Mouse (Mus musculus): ENCODE results near the gene Gabrb2.
A peak's percentile ranks its signal among the peaks of the same experiment; 100 is the strongest.

The Gabrb2 gene

GRCm38 (mm10) chr11:42423231-42423630 lies 3.7 kb downstream of the Gabrb2 start:
- peaks cover 34% of the 10 kb centered on the region for H3K27me3 ChIP-seq (ENCODE audit: insufficient read depth, low read length)
- TF ChIP-seq CTCF (conservative IDR thresholded peaks at IDR 0.05; ENCODE audit: low read length), result peak; percentile 65
- TF ChIP-seq NANOG (IDR thresholded peaks at IDR 0.05; ENCODE audit: borderline replicate concordance, low read length), result no peak
- H3K4me1 ChIP-seq (replicated peaks; ENCODE audit: low read depth, low read length), result peaks cover 12% of the 10 kb centered on the region; the same call in 1 of the 2 replicates
- H3K9me3 ChIP-seq (ENCODE audit: low read length), result no peaks in the 10 kb centered on the region
- no peak overlapping the region for H3K4me3 ChIP-seq (replicated peaks; ENCODE audit: low read length)
- H3K36me3 ChIP-seq (ENCODE audit: insufficient read depth, low read length), result no peaks in the 10 kb centered on the region

- TF ChIP-seq CTCF (conservative IDR thresholded peaks at IDR 0.05; ENCODE audit: low read length) (no peak), NANOG (IDR thresholded peaks at IDR 0.05; ENCODE audit: borderline replicate concordance, low read length) (no peak), POU5F1 (IDR thresholded peaks at IDR 0.05; ENCODE audit: borderline replicate concordance, low read length) (no peak)
- Histone ChIP-seq H3K4me3 (replicated peaks; ENCODE audit: low read length) (no peak overlapping the region), H3K9me3 (ENCODE audit: low read length) (no peaks in the 10 kb centered on the region), H3K4me1 (replicated peaks; ENCODE audit: low read depth, low read length) (no peaks in the 10 kb centered on the region), H3K27me3 (ENCODE audit: insufficient read depth, low read length) (no peaks in the 10 kb centered on the region; the same call in 1 of the 2 replicates), H3K36me3 (ENCODE audit: insufficient read depth, low read length) (no peaks in the 10 kb centered on the region)
These were observed 11.9 kb downstream of the Gabrb2 start for GRCm38 (mm10) chr11:42431495-42431894.

- TF ChIP-seq NANOG (IDR thresholded peaks at IDR 0.05; ENCODE audit: borderline replicate concordance, low read length), result no peak
- no peak for TF ChIP-seq CTCF (conservative IDR thresholded peaks at IDR 0.05; ENCODE audit: low read length)
- no peak for TF ChIP-seq POU5F1 (IDR thresholded peaks at IDR 0.05; ENCODE audit: borderline replicate concordance, low read length)
- Histone ChIP-seq H3K4me3 (replicated peaks; ENCODE audit: low read length) (no peak overlapping the region), H3K9me3 (ENCODE audit: low read length) (no peaks in the 10 kb centered on the region)
These were observed 19.4 kb downstream of the Gabrb2 start for GRCm38 (mm10) chr11:42438978-42439377.

GRCm38 (mm10) chr11:42443641-42444040 lies 24.1 kb downstream of the Gabrb2 start:
- TF ChIP-seq POU5F1 (IDR thresholded peaks at IDR 0.05; ENCODE audit: borderline replicate concordance, low read length), result no peak
- no peak for TF ChIP-seq NANOG (IDR thresholded peaks at IDR 0.05; ENCODE audit: borderline replicate concordance, low read length)
- no peak for TF ChIP-seq CTCF (conservative IDR thresholded peaks at IDR 0.05; ENCODE audit: low read length)
- Histone ChIP-seq H3K27me3 (ENCODE audit: insufficient read depth, low read length) (no peaks in the 10 kb centered on the region), H3K9me3 (ENCODE audit: low read length) (no peaks in the 10 kb centered on the region), H3K4me1 (replicated peaks; ENCODE audit: low read depth, low read length) (no peaks in the 10 kb centered on the region), H3K4me3 (replicated peaks; ENCODE audit: low read length) (no peak overlapping the region), H3K36me3 (ENCODE audit: insufficient read depth, low read length) (no peaks in the 10 kb centered on the region)

More at GRCm38 (mm10) chr11:42438978-42439377, 19.4 kb downstream of the Gabrb2 start:
- no peaks in the 10 kb centered on the region for H3K4me1 ChIP-seq (replicated peaks; ENCODE audit: low read depth, low read length)
- H3K27me3 ChIP-seq (ENCODE audit: insufficient read depth, low read length), result no peaks in the 10 kb centered on the region
- no peaks in the 10 kb centered on the region for H3K36me3 ChIP-seq (ENCODE audit: insufficient read depth, low read length)

GRCm38 (mm10) chr11:42448929-42449328 lies 29.4 kb downstream of the Gabrb2 start:
- no peak for TF ChIP-seq POU5F1 (IDR thresholded peaks at IDR 0.05; ENCODE audit: borderline replicate concordance, low read length)
- no peak for TF ChIP-seq CTCF (conservative IDR thresholded peaks at IDR 0.05; ENCODE audit: low read length)

GRCm38 (mm10) chr11:42464136-42464535 lies 44.6 kb downstream of the Gabrb2 start:
- TF ChIP-seq NANOG (IDR thresholded peaks at IDR 0.05; ENCODE audit: borderline replicate concordance, low read length), result no peak
- TF ChIP-seq CTCF (conservative IDR thresholded peaks at IDR 0.05; ENCODE audit: low read length), result no peak
- TF ChIP-seq POU5F1 (IDR thresholded peaks at IDR 0.05; ENCODE audit: borderline replicate concordance, low read length), result no peak
- Histone ChIP-seq H3K36me3 (ENCODE audit: insufficient read depth, low read length) (no peaks in the 10 kb centered on the region), H3K9me3 (ENCODE audit: low read length) (no peaks in the 10 kb centered on the region), H3K4me3 (replicated peaks; ENCODE audit: low read length) (no peak overlapping the region), H3K27me3 (ENCODE audit: insufficient read depth, low read length) (no peaks in the 10 kb centered on the region), H3K4me1 (replicated peaks; ENCODE audit: low read depth, low read length) (no peaks in the 10 kb centered on the region)

More at GRCm38 (mm10) chr11:42448929-42449328, 29.4 kb downstream of the Gabrb2 start:
- Histone ChIP-seq H3K9me3 (ENCODE audit: low read length) (no peaks in the 10 kb centered on the region), H3K4me3 (replicated peaks; ENCODE audit: low read length) (no peak overlapping the region), H3K4me1 (replicated peaks; ENCODE audit: low read depth, low read length) (no peaks in the 10 kb centered on the region), H3K36me3 (ENCODE audit: insufficient read depth, low read length) (no peaks in the 10 kb centered on the region), H3K27me3 (ENCODE audit: insufficient read depth, low read length) (no peaks in the 10 kb centered on the region)

- Histone ChIP-seq H3K9me3 (ENCODE audit: low read length) (no peaks in the 10 kb centered on the region), H3K4me3 (replicated peaks; ENCODE audit: low read length) (no peak overlapping the region), H3K36me3 (ENCODE audit: insufficient read depth, low read length) (no peaks in the 10 kb centered on the region), H3K4me1 (replicated peaks; ENCODE audit: low read depth, low read length) (no peaks in the 10 kb centered on the region), H3K27me3 (ENCODE audit: insufficient read depth, low read length) (no peaks in the 10 kb centered on the region)
- TF ChIP-seq NANOG (IDR thresholded peaks at IDR 0.05; ENCODE audit: borderline replicate concordance, low read length) (no peak), POU5F1 (IDR thresholded peaks at IDR 0.05; ENCODE audit: borderline replicate concordance, low read length) (no peak), CTCF (conservative IDR thresholded peaks at IDR 0.05; ENCODE audit: low read length) (no peak)
These were observed 48.8 kb downstream of the Gabrb2 start for GRCm38 (mm10) chr11:42468381-42468780.

- no peaks in the 10 kb centered on the region for H3K36me3 ChIP-seq (ENCODE audit: insufficient read depth, low read length)
- H3K27me3 ChIP-seq (ENCODE audit: insufficient read depth, low read length), result no peaks in the 10 kb centered on the region
- TF ChIP-seq POU5F1 (IDR thresholded peaks at IDR 0.05; ENCODE audit: borderline replicate concordance, low read length) (no peak), NANOG (IDR thresholded peaks at IDR 0.05; ENCODE audit: borderline replicate concordance, low read length) (no peak), CTCF (conservative IDR thresholded peaks at IDR 0.05; ENCODE audit: low read length) (no peak)
- no peak overlapping the region for H3K4me3 ChIP-seq (replicated peaks; ENCODE audit: low read length)
- H3K4me1 ChIP-seq (replicated peaks; ENCODE audit: low read depth, low read length), result no peaks in the 10 kb centered on the region
- H3K9me3 ChIP-seq (ENCODE audit: low read length), result no peaks in the 10 kb centered on the region
These were observed 55.0 kb downstream of the Gabrb2 start for GRCm38 (mm10) chr11:42474523-42474922.

GRCm38 (mm10) chr11:42487625-42488024 lies 68.1 kb downstream of the Gabrb2 start:
- Histone ChIP-seq H3K9me3 (ENCODE audit: low read length) (no peaks in the 10 kb centered on the region), H3K4me1 (replicated peaks; ENCODE audit: low read depth, low read length) (no peaks in the 10 kb centered on the region)

More at GRCm38 (mm10) chr11:42487625-42488024, 68.1 kb downstream of the Gabrb2 start:
- TF ChIP-seq NANOG (IDR thresholded peaks at IDR 0.05; ENCODE audit: borderline replicate concordance, low read length), result no peak
- no peak for TF ChIP-seq POU5F1 (IDR thresholded peaks at IDR 0.05; ENCODE audit: borderline replicate concordance, low read length)
- no peak for TF ChIP-seq CTCF (conservative IDR thresholded peaks at IDR 0.05; ENCODE audit: low read length)
- no peaks in the 10 kb centered on the region for H3K27me3 ChIP-seq (ENCODE audit: insufficient read depth, low read length)
- H3K4me3 ChIP-seq (replicated peaks; ENCODE audit: low read length), result no peak overlapping the region
- H3K36me3 ChIP-seq (ENCODE audit: insufficient read depth, low read length), result no peaks in the 10 kb centered on the region
